Mouse (Mus musculus) lung, embryonic 14.5 days (tissue): ENCODE measurements at regions not wholly inside any gene's neighbourhood (a gene's known extent, or its start where the extent isn't known, plus 50 kb on each side); places are given as distances from the start of the nearest gene placed in this dataset.

Source experiments
- ATAC-seq: fragments of 200-750 bp; cut with Nextera tagmentation; 2 replicates; pipeline ENCODE4 v1.8.0; 2017; ENCODE audit warnings: mild to moderate bottlenecking, moderate TSS enrichment, moderate library complexity; ENCODE audit not compliant: insufficient read depth
- DNase-seq: peaks from one replicate; pipeline ENCODE4 v3.0.0-alpha.2; 2015
- H3K27ac ChIP-seq: fragments of 300-500 bp; sonication (generic); 2 replicates; pipeline ENCODE4 v1.5.1; 2014; ENCODE audit warnings: low read depth, mild to moderate bottlenecking, moderate library complexity
- H3K27me3 ChIP-seq: fragments of 300-500 bp; sonication (generic); 2 replicates; pipeline ENCODE4 v1.6.1; 2014; ENCODE audit warnings: low read length, control low read depth; ENCODE audit not compliant: insufficient read depth
- H3K36me3 ChIP-seq: fragments of 300-500 bp; sonication (generic); 2 replicates; pipeline ENCODE4 v1.6.1; 2014; ENCODE audit warnings: control low read depth; ENCODE audit not compliant: insufficient read depth
- H3K4me1 ChIP-seq: fragments of 300-500 bp; sonication (generic); 2 replicates; pipeline ENCODE4 v1.6.1; 2014; ENCODE audit warnings: antibody characterized with exemption, control low read depth; ENCODE audit not compliant: insufficient read depth
- H3K4me2 ChIP-seq: fragments of 300-500 bp; sonication (generic); 2 replicates; pipeline ENCODE4 v1.6.1; 2014; ENCODE audit warnings: mild to moderate bottlenecking
- H3K4me3 ChIP-seq: fragments of 300-500 bp; sonication (generic); 2 replicates; pipeline ENCODE4 v1.5.1; 2014; ENCODE audit warnings: low read depth, low read length
- H3K9ac ChIP-seq: fragments of 300-500 bp; sonication (generic); 2 replicates; pipeline ENCODE4 v1.6.1; 2014
- H3K9me3 ChIP-seq: fragments of 300-500 bp; sonication (generic); 2 replicates; pipeline ENCODE4 v1.6.1; 2016; ENCODE audit warnings: low read depth, low read length, control low read depth
- CTCF ChIP-seq: IDR thresholded peaks from 2 replicates; pipeline ENCODE4 v1.5.1; 2016; ENCODE audit warnings: antibody characterized with exemption, low read depth
- WGBS: fragments of 180-500 bp; shearing (Covaris S2); extraction: QIAGEN DNeasy Blood & Tissue Kit; methylation state at CpG from one replicate; pipeline ENCODE4 v1.1.7; 2014; 5-methylcytosine and 5-hydroxymethylcytosine counted together

DNA sequence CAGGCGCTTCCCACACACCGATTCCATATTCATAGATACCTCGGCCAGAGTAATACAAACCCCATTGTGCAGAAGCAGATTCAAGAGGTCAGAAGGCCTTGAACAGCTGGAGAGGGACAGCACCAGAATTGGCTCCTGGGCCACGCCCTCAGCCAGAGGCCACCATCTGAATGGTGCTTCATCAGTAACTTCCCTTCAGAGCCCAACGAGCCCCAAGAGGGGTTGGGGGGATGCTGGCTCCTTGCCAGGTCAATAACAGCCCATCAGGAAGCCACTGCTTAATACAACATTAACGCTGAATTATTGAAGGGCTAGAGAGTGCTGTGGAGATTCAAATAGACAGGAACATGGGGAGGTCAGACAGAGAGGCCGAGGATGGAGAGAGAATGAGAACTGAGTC, 203.0 kb downstream of the Rplp1 start:
- Histone ChIP-seq H3K4me3 (no peak overlapping the region), H3K36me3 (no peaks in the 10 kb centered on the region), H3K4me2 (no peak overlapping the region), H3K27me3 (0 out of 2 replicates have a peak, but pooled peaks cover 6% of the 10 kb centered on the region), H3K9ac (no peak overlapping the region), H3K4me1 (peaks cover 17% of the 10 kb centered on the region; the same call in 1 of the 2 replicates), H3K27ac (no peak overlapping the region), H3K9me3 (no peaks in the 10 kb centered on the region)
- ATAC-seq (no peak), DNase-seq (no peak)
- 36% methylated on average over 7 of the region's 7 CpGs for WGBS
- TF ChIP-seq CTCF = no peak

DNA sequence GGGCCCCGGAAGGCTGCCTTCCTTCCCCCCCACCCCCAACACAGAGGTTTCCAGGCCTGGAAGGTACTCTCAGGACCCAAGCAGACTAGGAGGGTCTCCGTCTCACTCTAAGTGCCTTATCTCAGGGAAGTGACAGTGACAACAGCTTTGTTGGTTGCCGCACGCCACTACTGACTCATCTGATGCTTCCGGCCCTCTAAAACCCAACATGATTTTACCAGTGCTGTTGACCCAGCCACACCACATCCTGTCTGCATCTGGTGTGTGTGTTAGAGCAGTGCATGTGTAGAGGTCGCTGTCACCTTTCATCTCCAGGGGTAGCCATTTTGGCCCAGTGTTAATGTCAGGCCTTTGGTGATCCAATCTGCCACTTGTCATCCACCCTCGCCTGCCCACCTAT, 206.5 kb downstream of the Rplp1 start:
- WGBS = 63% methylated on average over 7 of the region's 7 CpGs
- Histone ChIP-seq H3K9me3 (no peaks in the 10 kb centered on the region), H3K27me3 (no peaks in the 10 kb centered on the region), H3K9ac (no peak overlapping the region), H3K4me2 (no peak overlapping the region), H3K27ac (no peak overlapping the region), H3K4me1 (peaks cover 10% of the 10 kb centered on the region; the same call in 1 of the 2 replicates), H3K4me3 (no peak overlapping the region), H3K36me3 (no peaks in the 10 kb centered on the region)
- no peak for TF ChIP-seq CTCF
- no peak for ATAC-seq
- DNase-seq = no peak

DNA sequence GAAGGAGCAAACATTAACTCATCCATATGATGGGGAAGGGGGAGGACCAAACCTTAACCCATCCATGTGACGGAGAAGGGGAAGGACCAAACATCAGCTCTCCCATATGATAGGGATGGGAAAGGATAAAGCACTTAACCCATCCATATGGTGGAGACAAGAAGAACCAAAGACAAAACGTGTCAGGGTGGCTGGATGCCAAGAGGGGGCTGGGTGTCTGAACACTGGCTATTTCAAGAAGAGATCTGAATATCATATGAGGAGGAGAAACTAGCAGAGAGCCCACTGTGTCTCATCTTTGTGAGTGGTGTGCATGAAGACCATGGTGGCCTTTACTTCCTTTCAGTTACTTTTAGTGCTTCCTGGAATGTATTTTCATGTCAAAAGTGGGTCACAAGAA, 207.0 kb downstream of the Rplp1 start:
- H3K27me3 ChIP-seq = no peaks in the 10 kb centered on the region
- ATAC-seq (no peak), DNase-seq (peak; percentile 66)
- peaks cover 15% of the 10 kb centered on the region; the same call in 1 of the 2 replicates for H3K4me1 ChIP-seq
- WGBS = 52% methylated on average over 2 of the region's 2 CpGs
- no peak overlapping the region for H3K27ac ChIP-seq
- no peak overlapping the region for H3K4me2 ChIP-seq
- H3K36me3 ChIP-seq = no peaks in the 10 kb centered on the region
- no peak for TF ChIP-seq CTCF
- H3K9me3 ChIP-seq = no peaks in the 10 kb centered on the region
- no peak overlapping the region for H3K4me3 ChIP-seq
- no peak overlapping the region for H3K9ac ChIP-seq

DNA sequence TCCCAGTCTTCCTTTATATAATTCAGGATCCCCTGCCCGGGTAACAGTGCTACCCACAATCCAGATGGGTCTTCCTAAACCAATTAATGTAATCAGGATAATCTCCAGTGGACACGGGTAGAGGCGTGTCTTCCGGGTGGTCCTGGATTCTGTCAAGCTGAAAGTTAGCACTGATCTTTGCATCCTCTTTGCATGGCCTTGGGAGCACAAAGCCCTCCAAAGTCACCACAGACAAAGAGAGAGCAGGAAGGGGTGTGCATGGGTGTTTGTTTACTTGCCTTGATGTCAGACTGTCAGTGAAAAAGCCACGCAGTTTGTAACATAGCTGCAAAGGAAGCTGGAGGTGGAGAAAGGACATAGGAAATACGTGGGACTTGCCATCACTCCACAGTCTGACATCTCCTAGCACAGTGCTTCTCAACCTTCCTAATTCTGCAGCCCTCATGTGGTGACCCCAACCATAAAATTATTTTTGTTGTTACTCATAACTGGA, 208.0 kb downstream of the Rplp1 start:
- H3K4me1 ChIP-seq = peaks cover 13% of the 10 kb centered on the region; the same call in 1 of the 2 replicates
- no peak overlapping the region for H3K4me3 ChIP-seq
- no peaks in the 10 kb centered on the region for H3K9me3 ChIP-seq
- ATAC-seq (no peak), DNase-seq (no peak)
- H3K27ac ChIP-seq = no peak overlapping the region
- TF ChIP-seq CTCF = no peak
- H3K4me2 ChIP-seq = no peak overlapping the region
- 71% methylated on average over 6 of the region's 6 CpGs for WGBS
- no peak overlapping the region for H3K9ac ChIP-seq
- no peaks in the 10 kb centered on the region for H3K27me3 ChIP-seq
- no peaks in the 10 kb centered on the region for H3K36me3 ChIP-seq

DNA sequence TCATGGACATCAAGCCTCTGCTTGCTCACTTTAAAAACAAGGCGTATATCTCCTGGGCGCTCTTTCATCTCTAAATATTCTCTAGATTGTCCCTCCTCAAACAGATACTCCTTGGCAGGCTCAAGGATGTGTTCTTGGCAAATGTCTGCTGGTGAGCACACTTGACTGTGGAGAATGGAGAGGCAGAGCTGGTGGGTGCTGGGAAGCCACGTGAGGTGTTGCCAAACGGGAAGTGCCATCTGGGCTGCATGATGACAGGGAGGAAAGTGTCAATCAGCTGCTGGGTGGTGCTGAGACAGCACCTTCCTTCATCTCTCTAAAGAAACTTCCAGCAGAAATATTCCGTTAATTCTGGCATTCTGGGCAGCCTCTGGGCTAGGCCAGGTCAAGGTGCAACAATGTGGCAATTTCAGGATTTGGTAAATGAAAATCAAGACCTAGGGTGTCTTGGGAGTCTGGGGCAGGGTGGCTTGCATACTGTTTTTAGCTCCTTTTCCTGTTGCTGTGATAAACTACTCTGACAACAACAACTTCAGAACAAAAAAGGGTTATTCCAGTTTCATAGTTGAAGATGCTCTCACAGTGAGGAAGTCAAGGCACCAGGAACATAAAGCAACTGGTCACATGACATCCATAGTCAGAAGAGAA, 208.6 kb downstream of the Rplp1 start:
- Histone ChIP-seq H3K36me3 (no peaks in the 10 kb centered on the region), H3K27me3 (no peaks in the 10 kb centered on the region), H3K9me3 (no peaks in the 10 kb centered on the region), H3K27ac (no peak overlapping the region), H3K9ac (no peak overlapping the region), H3K4me1 (peaks cover 10% of the 10 kb centered on the region; the same call in 1 of the 2 replicates), H3K4me3 (no peak overlapping the region), H3K4me2 (no peak overlapping the region)
- no peak for DNase-seq
- no peak for TF ChIP-seq CTCF
- no peak for ATAC-seq
- 64% methylated on average over 5 of the region's 5 CpGs for whole genome bisulfite sequencing

DNA sequence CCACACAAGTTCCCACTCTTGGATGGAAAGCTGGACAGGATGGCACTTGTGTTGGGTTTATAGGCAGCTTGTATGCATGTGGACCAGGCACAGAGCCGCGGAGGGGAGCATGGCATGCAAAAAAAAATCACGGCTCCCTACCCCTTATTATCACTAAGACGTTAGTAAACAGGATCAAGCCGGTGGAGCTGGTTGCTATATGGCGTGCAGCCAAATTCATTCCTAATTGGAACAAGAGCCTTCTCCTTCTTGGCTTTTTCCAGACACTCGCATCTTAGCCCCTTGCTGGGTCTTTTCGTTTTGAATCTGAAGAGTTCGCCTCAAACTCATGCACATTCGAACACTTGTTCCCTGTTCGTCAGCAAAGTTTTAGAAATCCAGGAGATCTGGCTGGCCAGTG, 211.0 kb downstream of the Rplp1 start:
- Histone ChIP-seq H3K4me1 (peaks cover 10% of the 10 kb centered on the region; the same call in 1 of the 2 replicates), H3K4me2 (no peak overlapping the region), H3K4me3 (no peak overlapping the region), H3K9me3 (no peaks in the 10 kb centered on the region), H3K27ac (no peak overlapping the region), H3K9ac (no peak overlapping the region), H3K27me3 (peaks cover 3% of the 10 kb centered on the region; the same call in 1 of the 2 replicates), H3K36me3 (no peaks in the 10 kb centered on the region)
- DNase-seq (peak; percentile 87), ATAC-seq (no peak)
- TF ChIP-seq CTCF = no peak
- WGBS = 45% methylated on average over 11 of the region's 11 CpGs

DNA sequence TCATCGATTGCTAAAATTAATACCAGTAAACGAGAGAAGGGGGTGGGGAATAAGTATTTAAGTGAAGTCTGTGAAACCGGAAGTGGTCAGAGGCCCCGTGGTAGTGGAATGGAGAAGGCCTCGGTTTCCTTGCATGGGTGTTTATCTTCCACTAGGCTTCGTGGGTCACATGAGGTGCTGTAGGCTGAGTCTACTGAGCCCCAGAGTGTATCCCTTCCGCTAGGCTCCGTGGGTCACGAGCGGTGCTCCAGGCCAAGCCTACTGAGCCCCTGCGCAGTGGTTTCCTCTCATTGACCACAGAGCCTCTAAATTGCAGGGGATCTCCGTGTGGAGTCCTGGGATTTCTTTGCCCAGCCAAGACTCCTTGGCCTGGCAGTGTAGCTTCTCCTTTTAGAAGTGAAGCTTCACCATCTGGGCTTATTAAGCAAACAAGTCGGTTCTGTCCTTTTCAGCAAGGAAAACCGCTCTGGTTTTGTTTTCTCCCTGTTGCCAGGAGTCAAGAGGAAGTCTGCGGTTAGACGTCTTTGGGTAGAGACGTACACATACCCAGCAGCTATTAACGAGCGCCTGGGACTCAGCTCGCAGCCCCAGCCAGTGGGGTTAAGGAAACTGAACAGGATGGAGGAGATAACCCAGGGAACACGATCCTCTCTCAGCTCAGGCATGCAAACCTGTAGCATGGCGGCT, 211.9 kb downstream of the Rplp1 start:
- peak; percentile 55 for DNase-seq
- H3K27me3 ChIP-seq = peaks cover 3% of the 10 kb centered on the region; the same call in 1 of the 2 replicates

More for the DNA sequence above, 211.9 kb downstream of the Rplp1 start:
- no peak overlapping the region for H3K4me2 ChIP-seq
- WGBS = 59% methylated on average over 22 of the region's 22 CpGs
- H3K4me3 ChIP-seq = no peak overlapping the region
- peak overlapping the region; percentile 20; the same call in 1 of the 2 replicates for H3K27ac ChIP-seq
- peaks cover 10% of the 10 kb centered on the region; the same call in 1 of the 2 replicates for H3K4me1 ChIP-seq
- no peak overlapping the region for H3K9ac ChIP-seq
- H3K36me3 ChIP-seq = no peaks in the 10 kb centered on the region
- H3K9me3 ChIP-seq = no peaks in the 10 kb centered on the region
- no peak for ATAC-seq
- TF ChIP-seq CTCF = no peak
